Mouse (Mus musculus) kidney, adult 2 months (tissue): ENCODE results near the gene Cd247.

Source experiments
- CTCF ChIP-seq: fragments of 200-500 bp; conservative IDR thresholded peaks from 2 replicates; pipeline ENCODE4 v1.5.1; 2011; ENCODE audit warnings: low read depth, mild to moderate bottlenecking, control low read depth, low read length, moderate library complexity, mixed read lengths; ENCODE audit not compliant: insufficient read depth, insufficient read length
- POLR2A ChIP-seq: fragments of 200-500 bp; IDR thresholded peaks from one replicate; pipeline ENCODE4 v1.6.1; 2011; ENCODE audit warnings: low read depth, low read length, control low read depth

GRCm38 (mm10) chr1:165908153-165908552, 119.7 kb downstream of the Cd247 start:
- no peak for TF ChIP-seq POLR2A
- TF ChIP-seq CTCF, result no peak
